Mouse (Mus musculus): ENCODE data around the gene Acd. TPM values are rescaled to one million over a fixed set of nuclear protein-coding genes. Genes with fewer than 3 reads are reported as not detected.

Acd gene
- 53.7 and 57.3 TPM in 2 replicates for polyA plus RNA-seq (2012; rRNA removed)

GRCm38 (mm10) chr8:105700966-105701824 is at the start of gene Acd, which contains the start of gene Pard6a:
TSS of gene Acd (minus strand) at chr8:105701102.
TSS of gene Pard6a (plus strand) at chr8:105701148.

GRCm38 (mm10) chr8:105707498-105708403 is 6.8 kb upstream of the Acd start, which contains the start of the genes 4933405L10Rik and Enkd1:
TSS of gene 4933405L10Rik (plus strand) at chr8:105707655.
TSS of gene Enkd1 (minus strand) at chr8:105708210.

DNA sequence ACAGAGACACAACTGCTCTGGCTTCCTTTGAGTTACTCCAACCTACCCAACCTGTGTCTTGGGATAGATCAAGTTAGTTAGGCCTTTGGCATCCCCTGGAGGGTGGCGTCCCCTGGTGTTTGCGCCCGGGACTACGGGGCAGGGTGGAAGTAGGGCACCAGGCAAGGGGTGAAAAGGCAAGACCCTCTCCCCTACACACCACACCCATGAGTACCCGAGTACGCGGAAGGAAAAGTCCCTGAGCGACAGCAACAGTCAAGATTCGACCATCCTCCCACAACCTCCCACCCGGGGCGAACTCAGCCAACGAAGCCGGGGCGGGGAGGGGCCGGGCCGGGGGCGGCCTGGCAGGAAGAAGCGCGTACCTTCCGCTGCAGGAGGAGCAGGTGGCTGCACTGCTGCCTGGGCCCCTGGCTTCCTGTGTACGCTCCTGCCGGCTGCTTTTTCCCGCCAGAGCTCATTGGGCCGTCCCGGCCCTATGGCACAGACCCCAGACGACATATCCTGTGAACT is 15.1 kb downstream of the Acd start, which contains the start of gene Carmil2:
Gene Carmil2, plus strand, starts transcription at position 479 of the 513 bp plus-strand sequence.

Other genes starting within 250 kb of the Acd start
- gene Tppp3, start 229.6 kb downstream of the Acd start, polyA plus RNA-seq (2012; rRNA removed), result 99.4 and 162 TPM in 2 replicates
- 38.3 and 39.3 TPM in 2 replicates for gene Zdhhc1, start 204.2 kb downstream of the Acd start, polyA plus RNA-seq (2012; rRNA removed)
- gene Hsd11b2, start 182.3 kb downstream of the Acd start, polyA plus RNA-seq (2012; rRNA removed), result 0.85 and 3.1 TPM in 2 replicates
- gene Atp6v0d1, start 135.1 kb downstream of the Acd start, polyA plus RNA-seq (2012; rRNA removed), result 254 and 273 TPM in 2 replicates
- 28.1 and 32.8 TPM in 2 replicates for gene Ripor1, start 95.8 kb downstream of the Acd start, polyA plus RNA-seq (2012; rRNA removed)
- gene Ctcf, start 64.5 kb downstream of the Acd start, polyA plus RNA-seq (2012; rRNA removed), result 38.3 and 40.0 TPM in 2 replicates
- 0.79 and 0.87 TPM in 2 replicates for gene Agrp, start 63.7 kb downstream of the Acd start, polyA plus RNA-seq (2012; rRNA removed)
- 21.1 TPM in 2 replicates for gene Carmil2, start 14.8 kb downstream of the Acd start, polyA plus RNA-seq (2012; rRNA removed)
- gene Pard6a, start within 50 bp of the Acd start, polyA plus RNA-seq (2012; rRNA removed), result 50.9 and 51.0 TPM in 2 replicates
- gene 4933405L10Rik, start 6.6 kb upstream of the Acd start, polyA plus RNA-seq (2012; rRNA removed), result 0.12 and 0.31 TPM in 2 replicates
- 22.4 and 25.1 TPM in 2 replicates for gene Enkd1, start 7.1 kb upstream of the Acd start, polyA plus RNA-seq (2012; rRNA removed)
- gene Gfod2, start 57.6 kb upstream of the Acd start, polyA plus RNA-seq (2012; rRNA removed), result 51.6 and 57.3 TPM in 2 replicates
- gene Ranbp10, start 126.2 kb upstream of the Acd start, polyA plus RNA-seq (2012; rRNA removed), result 28.2 and 30.4 TPM in 2 replicates
- gene Tsnaxip1, start 126.6 kb upstream of the Acd start, polyA plus RNA-seq (2012; rRNA removed), result 0.36 and 0.80 TPM in 2 replicates
- gene Cenpt, start 152.2 kb upstream of the Acd start, polyA plus RNA-seq (2012; rRNA removed), result 81.1 and 83.5 TPM in 2 replicates
- gene Thap11, start 154.0 kb upstream of the Acd start, polyA plus RNA-seq (2012; rRNA removed), result 59.8 and 61.2 TPM in 2 replicates
- 148 and 151 TPM in 2 replicates for gene Nutf2, start 159.5 kb upstream of the Acd start, polyA plus RNA-seq (2012; rRNA removed)
- gene Edc4, start 179.8 kb upstream of the Acd start, polyA plus RNA-seq (2012; rRNA removed), result 62.0 and 67.9 TPM in 2 replicates
- gene Nrn1l, start 192.5 kb upstream of the Acd start, polyA plus RNA-seq (2012; rRNA removed), result 1.1 and 1.2 TPM in 2 replicates
- 14.1 and 14.4 TPM in 2 replicates for gene Pskh1, start 199.3 kb upstream of the Acd start, polyA plus RNA-seq (2012; rRNA removed)
- 8.4 and 9.0 TPM in 2 replicates for gene Ctrl, start 232.8 kb upstream of the Acd start, polyA plus RNA-seq (2012; rRNA removed)
- gene Psmb10, start 237.3 kb upstream of the Acd start, polyA plus RNA-seq (2012; rRNA removed), result 70.5 and 78.9 TPM in 2 replicates
- 4.7 and 6.6 TPM in 2 replicates for gene Lcat, start 242.3 kb upstream of the Acd start, polyA plus RNA-seq (2012; rRNA removed)

Data from central nervous system, embryonic 18 days (tissue).